Mouse (Mus musculus) frontal cortex, postnatal 25 days (tissue): ENCODE results near the gene Creb3l1.

Experiments used
- DNase-seq, 2 experiments: peaks; one replicate each; pipeline ENCODE4 v3.0.0; 2022; ENCODE audit warnings: low spot score in 2 of 2

Creb3l1 gene

DNA sequence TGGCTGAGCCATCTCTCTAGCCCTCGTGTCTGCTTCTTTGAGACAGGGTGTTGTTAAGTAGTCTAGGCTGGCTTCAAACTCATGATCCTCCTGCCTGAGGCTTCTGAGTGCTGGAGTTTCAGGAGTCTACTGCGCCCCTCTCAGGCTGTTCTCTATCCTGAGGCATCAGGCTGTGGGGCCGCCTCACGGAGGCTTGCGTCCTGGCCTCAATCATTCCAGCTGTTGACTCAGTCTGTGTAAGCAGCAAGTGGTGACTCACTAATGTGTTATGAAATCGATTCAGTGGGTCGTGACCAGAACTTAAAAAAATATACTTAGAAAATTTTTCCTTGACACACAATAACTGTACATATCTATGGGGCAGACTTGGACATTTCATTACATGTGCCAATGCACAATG lies 19.7 kb downstream of the Creb3l1 start:
- DNase-seq: no peak

- no peak for DNase-seq
Observed at GRCm38 (mm10) chr2:91997905-91998608, 26.2 kb downstream of the Creb3l1 start.

GRCm38 (mm10) chr2:91996006-91996405 lies 28.3 kb downstream of the Creb3l1 start:
- DNase-seq: no peak

DNA sequence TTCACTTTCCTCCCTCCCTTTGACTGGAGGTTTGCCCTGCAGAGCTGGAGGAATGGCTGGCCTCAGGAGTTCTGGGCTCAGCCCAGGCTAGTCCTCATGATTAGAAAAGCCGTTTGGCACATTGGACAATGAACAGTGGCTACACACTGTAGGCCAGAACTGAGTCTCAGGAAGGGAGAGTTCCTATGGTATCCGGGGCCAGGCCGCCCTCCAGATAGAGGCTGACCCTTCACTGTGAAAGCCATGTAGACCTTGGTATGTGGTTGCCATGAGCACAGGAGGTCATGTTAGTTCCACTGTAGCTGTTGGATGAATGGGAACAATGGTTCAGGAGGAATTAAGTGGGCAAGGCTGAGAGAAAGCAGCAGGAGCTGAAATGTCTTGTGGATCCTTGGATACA lies 30.9 kb downstream of the Creb3l1 start:
- DNase-seq: no peak

DNA sequence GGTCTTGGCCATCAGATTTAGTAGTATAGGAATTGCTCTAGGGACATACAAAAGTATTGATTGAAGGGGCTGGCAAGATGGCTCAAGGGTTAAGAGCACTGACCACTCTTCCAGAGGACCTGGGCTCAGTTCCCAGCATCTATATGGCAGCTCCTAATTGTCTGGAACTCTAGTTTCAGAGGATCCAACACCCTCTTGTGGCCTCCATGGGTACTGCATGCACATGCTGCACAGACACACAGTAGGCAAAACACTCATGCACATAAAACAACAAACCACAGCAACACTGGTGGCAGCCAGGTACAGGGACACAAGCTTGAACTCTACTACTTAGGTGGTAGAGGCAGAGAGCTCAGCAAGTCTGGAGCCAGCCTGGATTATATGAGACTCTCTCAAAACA lies 34.6 kb downstream of the Creb3l1 start:
- DNase-seq: no peak

DNA sequence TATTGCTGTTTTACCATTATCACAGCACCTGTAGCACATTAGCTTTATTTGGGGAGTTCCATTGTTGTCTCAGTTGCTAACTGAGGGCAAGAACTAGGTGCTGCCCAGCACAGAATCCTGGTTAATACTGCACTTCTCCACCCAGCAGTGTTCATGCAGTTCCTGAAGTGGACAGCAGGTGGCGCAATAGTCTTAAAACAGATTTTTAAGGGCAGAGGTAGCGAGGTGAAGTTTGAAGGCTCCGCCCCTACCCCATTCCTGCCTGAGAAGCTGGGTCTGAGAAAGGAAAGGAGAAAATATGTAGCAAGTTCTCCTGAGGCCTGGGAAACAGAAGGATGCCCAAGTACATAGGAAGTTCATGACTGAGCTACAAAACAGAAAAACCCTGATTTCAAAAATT lies 36.8 kb downstream of the Creb3l1 start:
- DNase-seq: peak; percentile 88 to 95

DNA sequence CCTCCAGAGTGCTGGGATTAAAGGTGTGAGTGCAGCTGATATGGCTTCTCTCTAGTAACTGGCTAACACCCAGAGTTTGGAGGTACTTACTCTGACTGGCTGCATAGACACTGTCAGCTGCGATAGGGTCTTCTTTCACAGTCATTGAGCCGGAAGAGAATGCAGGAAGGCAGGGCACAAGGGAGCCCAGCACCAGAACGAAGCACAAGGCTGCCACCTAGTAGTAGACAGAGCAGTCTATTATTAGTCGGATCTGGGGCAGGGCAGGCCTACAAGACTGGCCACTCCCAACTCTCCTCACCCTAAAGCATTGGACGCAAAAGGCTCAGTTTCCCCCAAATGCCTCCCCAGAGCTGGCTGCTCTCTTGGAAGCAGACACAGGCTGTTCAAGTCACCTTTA lies 38.2 kb downstream of the Creb3l1 start:
- DNase-seq: no peak

DNA sequence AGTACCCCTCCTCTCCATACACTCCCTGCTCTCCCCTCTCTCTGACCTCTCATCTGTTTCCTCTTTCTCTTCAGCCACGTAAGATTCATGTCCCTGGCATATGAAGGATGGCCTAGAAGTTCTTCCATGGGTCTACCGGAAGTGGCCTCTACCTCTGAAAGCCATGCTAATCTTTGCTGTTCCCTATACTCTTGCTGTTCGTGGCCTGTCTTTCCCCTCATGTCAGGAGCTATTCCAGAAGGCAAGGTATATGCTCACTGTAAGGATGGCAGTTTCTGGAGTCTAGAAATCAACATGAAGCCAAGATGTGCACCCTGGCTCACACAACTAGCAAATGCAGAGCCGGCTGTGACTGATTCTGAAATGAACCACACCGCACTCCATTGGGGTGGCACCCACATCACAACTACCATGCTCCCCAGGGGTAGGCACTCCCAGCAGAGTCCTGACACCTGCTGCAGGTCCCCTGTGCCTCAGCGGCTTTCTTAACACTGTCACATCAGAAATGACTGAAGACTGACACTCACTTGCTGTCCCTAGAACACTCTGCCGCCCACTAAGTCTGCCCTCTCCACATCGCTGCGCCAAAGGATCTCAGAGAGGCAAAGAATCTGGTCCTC lies 39.3 kb downstream of the Creb3l1 start:
- DNase-seq: no peak

GRCm38 (mm10) chr2:91984439-91984838 lies 39.9 kb downstream of the Creb3l1 start:
- DNase-seq: no peak

GRCm38 (mm10) chr2:91980830-91981229 lies 43.5 kb downstream of the Creb3l1 start:
- no peak for DNase-seq

- no peak for DNase-seq
Observed at GRCm38 (mm10) chr2:91980245-91980644, 44.1 kb downstream of the Creb3l1 start.

DNA sequence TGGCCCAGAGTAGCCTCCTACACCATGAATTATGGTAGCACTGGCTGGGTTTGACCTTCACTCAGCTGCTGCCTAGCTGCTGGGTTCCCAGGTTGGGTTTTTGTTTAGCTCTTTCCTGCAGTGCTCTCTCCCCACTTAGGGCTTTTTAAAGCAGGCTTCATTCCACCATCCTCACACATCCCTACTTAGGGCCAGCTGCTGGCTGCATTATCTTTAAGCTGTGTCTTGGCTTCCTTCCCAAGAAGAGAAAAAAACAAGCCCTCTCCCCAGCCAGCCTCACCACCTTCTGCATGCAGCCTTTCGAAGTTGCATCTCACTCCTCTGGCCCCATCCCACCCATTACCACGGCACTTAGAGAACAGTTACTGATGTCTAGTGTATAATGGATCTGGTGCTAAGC lies 45.8 kb downstream of the Creb3l1 start:
- no peak for DNase-seq

GRCm38 (mm10) chr2:91977960-91978359 lies 46.3 kb downstream of the Creb3l1 start:
- DNase-seq: no peak

GRCm38 (mm10) chr2:91975581-91976541 lies 48.4 kb downstream of the Creb3l1 start, which contains the start of gene Dgkz:
Gene Dgkz (minus strand): TSS chr2:91975864.
- DNase-seq: no peak

GRCm38 (mm10) chr2:91973416-91974135 lies 50.7 kb downstream of the Creb3l1 start:
- no peak for DNase-seq

DNA sequence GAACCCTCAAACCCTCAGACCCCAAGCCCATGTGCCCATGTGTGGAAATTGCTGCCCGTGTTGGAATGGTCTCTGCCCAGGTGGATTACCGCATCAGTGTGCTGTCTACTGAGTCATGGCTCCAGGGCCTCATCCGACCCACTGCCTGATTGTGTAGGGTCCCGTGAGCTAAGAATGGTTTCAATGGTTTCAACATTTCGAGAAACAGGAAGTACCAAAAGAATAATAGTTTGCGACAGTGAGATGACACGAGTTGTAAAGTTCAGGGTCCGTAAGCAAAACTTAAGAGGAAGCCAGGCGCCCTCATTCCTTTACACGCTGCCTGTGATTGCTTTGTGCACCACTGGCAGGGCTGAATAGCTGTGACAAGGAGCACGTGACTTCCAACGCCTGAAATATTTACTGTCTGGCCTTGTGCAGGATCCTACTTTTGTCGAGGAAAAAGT lies 52.2 kb downstream of the Creb3l1 start:
- no peak for DNase-seq

DNA sequence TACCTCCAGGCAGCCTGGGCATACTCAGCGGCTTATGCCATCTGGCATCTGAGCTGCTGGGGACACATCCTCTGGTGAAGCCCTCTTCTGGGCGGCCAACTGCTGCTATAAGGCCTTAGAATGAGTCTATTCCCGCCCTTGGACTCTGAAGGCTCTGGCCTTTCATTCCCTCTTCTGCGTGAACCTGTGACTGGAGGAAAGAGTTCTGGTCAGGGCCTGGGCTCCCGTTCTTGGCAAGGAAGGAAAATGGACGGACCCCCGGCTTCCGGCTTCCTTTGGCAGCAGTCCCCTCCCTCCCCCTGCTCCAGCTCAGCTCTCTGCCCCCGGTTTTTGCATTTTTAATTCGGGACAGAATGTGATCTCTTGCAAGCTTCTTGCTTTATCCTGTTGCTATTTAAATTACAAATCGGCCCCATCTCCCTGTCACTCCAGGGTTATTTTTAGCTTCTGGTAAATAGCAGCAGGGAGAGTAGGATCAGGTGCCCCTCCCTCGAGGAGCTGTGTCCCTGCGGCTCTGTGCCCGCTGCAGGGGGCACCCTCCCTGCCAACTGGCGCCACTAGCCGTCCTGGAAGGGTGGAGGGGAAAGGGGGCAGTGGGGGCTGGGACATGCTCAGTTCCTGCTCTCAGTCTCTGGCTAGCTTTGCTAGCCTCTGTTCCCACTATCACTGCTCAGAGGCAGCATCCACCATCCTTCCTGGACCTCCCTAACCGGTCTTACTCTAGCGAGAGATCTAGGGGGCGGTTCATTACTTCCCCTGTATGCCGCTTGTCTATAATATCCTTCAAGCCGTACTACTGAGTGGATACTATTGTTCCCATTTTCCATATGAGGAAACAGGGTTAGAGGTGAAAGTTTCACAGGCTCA lies 52.8 kb downstream of the Creb3l1 start:
- no peak for DNase-seq

GRCm38 (mm10) chr2:91967962-91968361 lies 56.3 kb downstream of the Creb3l1 start:
- no peak for DNase-seq

DNA sequence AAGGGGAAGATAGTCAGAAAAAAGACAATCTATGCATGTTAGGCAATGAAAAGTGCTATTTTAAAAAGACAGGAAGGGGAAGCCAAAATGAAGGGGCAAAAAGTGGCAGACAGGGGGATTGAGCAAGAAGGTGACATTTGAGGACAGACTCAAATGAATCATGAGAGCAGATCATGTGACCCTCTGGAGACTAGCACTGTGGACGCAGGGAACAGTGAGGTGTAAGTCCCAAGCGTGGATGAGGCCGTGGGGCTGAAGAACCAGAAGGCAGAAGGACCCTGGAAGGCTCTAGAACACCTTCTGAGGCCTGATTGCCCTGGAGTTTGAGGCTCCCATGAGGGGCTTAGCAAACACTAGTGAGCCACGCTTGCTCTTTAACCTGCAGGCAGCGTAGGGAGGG lies 57.9 kb downstream of the Creb3l1 start:
- DNase-seq: no peak

DNA sequence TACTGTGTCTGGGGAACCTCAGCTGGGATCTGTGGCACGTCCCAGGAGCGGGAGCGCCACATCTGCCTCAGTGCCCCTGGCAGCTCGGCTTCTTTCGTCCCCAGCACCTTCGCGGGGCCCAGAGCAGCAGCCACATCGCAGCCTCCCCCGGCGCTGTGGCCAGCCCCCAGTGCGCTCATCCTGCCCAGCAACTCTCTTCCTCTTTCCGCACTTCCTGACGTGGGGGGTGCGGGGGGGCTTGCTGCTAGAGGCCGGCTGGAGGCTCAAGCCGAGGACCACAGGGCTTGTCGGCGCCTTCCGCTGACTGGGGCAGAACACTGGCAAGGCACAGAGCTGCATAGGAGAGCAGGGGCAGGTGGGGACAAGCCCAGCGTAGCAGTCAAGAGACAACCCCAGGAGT lies 58.9 kb downstream of the Creb3l1 start:
- no peak for DNase-seq
